In the genomic region with DNA sequence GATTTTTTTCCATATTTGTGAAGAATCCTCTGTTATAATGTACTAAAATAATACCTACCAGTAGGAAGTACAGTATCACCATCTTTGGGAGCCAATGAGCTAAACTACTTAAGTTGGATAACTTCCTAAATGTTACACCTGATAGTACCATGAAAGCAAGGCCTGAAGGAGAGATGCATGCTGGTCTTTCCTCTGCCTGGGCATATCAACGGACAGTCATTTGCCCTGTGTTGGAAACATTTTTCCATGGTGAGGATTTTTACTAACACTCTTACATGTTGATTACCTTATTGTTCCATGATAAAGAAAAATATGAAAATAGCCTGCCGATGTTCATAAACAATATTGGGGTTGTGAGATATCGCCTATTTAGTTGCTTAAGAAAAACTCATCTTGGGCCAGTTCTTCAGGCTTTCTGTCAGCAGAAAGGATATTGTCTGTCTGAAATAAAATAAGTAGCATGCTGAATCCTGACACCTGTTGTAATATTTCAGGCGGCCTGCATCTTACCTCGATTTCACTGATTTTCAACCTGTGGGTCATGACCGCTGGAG, we compare ENCODE assay signal across 16 mouse cellular contexts. TPM values are rescaled to one million over a fixed set of nuclear protein-coding genes. Genes with fewer than 3 reads are reported as not detected.
DNase-seq lines count a peak whose midpoint lies in the region; ATAC-seq and TF ChIP-seq lines count a peak whose summit lies in the region.
"Had no signal": no experiment of that assay in that cellular context is flagged by ENCODE, and none has a peak within 500 bp of the region (broad histone marks: within the 10 kb centered on the region; RNA-seq: fewer than 3 reads in every experiment).

No protein-coding gene starts in this region.

- peak overlapping the region; percentile 67; the same call in 1 of the 2 replicates for H3K27ac ChIP-seq in spleen, adult 2 months (ENCODE audit: insufficient read depth, low read length)
- 0 out of 2 replicates have a peak overlapping the region, but pooled peaks have one; percentile 52 for H3K27ac ChIP-seq in MEL (ENCODE audit: control insufficient read depth, low read depth, low read length)
- H3K27ac ChIP-seq in brown adipose tissue, adult 24 weeks (replicated peaks; ENCODE audit: low read depth, low read length), result 0 out of 2 replicates have a peak overlapping the region, but pooled peaks have one; percentile 37
- H3K27ac ChIP-seq in intestine, embryonic 16.5 days (ENCODE audit: low read length), result no peak overlapping the region

- 62% methylated on average over 6 of the region's 6 CpGs for WGBS in spleen, adult 2 months
- 93% methylated on average over 6 of the region's 6 CpGs for WGBS in intestine, embryonic 16.5 days

- H3K27me3 ChIP-seq in spleen, adult 2 months (ENCODE audit: control insufficient read depth, insufficient read depth, low read length), result no peaks in the 10 kb centered on the region
- no peaks in the 10 kb centered on the region for H3K27me3 ChIP-seq in MEL (ENCODE audit: control insufficient read depth in 1 of 2, insufficient read depth in 2 of 2, low read length in 2 of 2)
- no peaks in the 10 kb centered on the region for H3K27me3 ChIP-seq in intestine, embryonic 16.5 days (replicated peaks; ENCODE audit: control insufficient read depth, insufficient read depth, low read length)
- H3K27me3 ChIP-seq: heart, embryonic 12.5 days; hindbrain, embryonic 15.5 days; liver, embryonic 12.5 days; megakaryocyte, embryonic 14.5 days; neural tube, embryonic 15.5 days had no signal

- H3K36me3 ChIP-seq in spleen, adult 2 months (ENCODE audit: control insufficient read depth, insufficient read depth, low read length), result peaks cover 9% of the 10 kb centered on the region
- H3K36me3 ChIP-seq in MEL (ENCODE audit: control insufficient read depth in 1 of 2, insufficient read depth in 2 of 2, low read length in 2 of 2), result peaks cover 0 to 25% of the 10 kb centered on the region in 2 experiments; a peak in 2 of 4 replicates
- H3K36me3 ChIP-seq in intestine, embryonic 16.5 days (ENCODE audit: control insufficient read depth, insufficient read depth, low read length), result no peaks in the 10 kb centered on the region
- H3K36me3 ChIP-seq: heart, embryonic 12.5 days; hindbrain, embryonic 15.5 days; liver, embryonic 12.5 days; neural tube, embryonic 15.5 days had no signal

- H3K4me1 ChIP-seq in spleen, adult 2 months (ENCODE audit: control insufficient read depth, insufficient read depth, insufficient read length), result peaks cover 47% of the 10 kb centered on the region
- peaks cover 11 to 17% of the 10 kb centered on the region in 2 experiments for H3K4me1 ChIP-seq in MEL (ENCODE audit: control insufficient read depth in 1 of 2, insufficient read depth in 2 of 2, low read length in 2 of 2)
- H3K4me1 ChIP-seq in brown adipose tissue, adult 24 weeks (ENCODE audit: control insufficient read depth, insufficient read depth, insufficient read length, low read length), result no peaks in the 10 kb centered on the region
- no peaks in the 10 kb centered on the region for H3K4me1 ChIP-seq in intestine, embryonic 16.5 days (ENCODE audit: control insufficient read depth, insufficient read depth, low read length)

- TF ChIP-seq CTCF in spleen, adult 2 months (IDR thresholded peaks at IDR 0.05; ENCODE audit: extremely low read depth, insufficient read depth, insufficient read length, insufficient replicate concordance), result no peak
- no peak for TF ChIP-seq CTCF in MEL (IDR thresholded peaks at IDR 0.05 in 2 of 3, conservative IDR thresholded peaks at IDR 0.05 in 1 of 3; ENCODE audit: control insufficient read depth in 1 of 3, insufficient read depth in 1 of 3, low read depth in 2 of 3, low read length in 3 of 3, poor library complexity in 1 of 3, severe bottlenecking in 1 of 3)

- no peak for TF ChIP-seq EP300 in MEL (IDR thresholded peaks at IDR 0.05; ENCODE audit: low read depth in 1 of 2, low read length in 2 of 2)

- ATAC-seq in intestine, embryonic 16.5 days, result no peak

- no peak for DNase-seq in spleen, adult 2 months (ENCODE audit: low read depth in 1 of 2, low spot score in 2 of 2)
- DNase-seq in spleen, postnatal 4 days (ENCODE audit: low spot score in 2 of 2), result no peak
- peak; percentile 47 for DNase-seq in MEL (ENCODE audit: low read depth, low spot score)
- DNase-seq in naive thymus-derived CD4-positive, alpha-beta T cell, adult 2 months (ENCODE audit: low read depth), result peak; percentile 66
- DNase-seq in MN1 (ENCODE audit: low spot score), result no peak
- DNase-seq: cerebellum, adult 11-12 months; cerebellum, adult 9-11 months had no signal

- H3K9ac ChIP-seq in MEL (ENCODE audit: control insufficient read depth, low read depth, low read length, poor library complexity, severe bottlenecking), result no peak overlapping the region; the same call in 1 of the 2 replicates
- no peak overlapping the region for H3K9ac ChIP-seq in intestine, embryonic 16.5 days (ENCODE audit: low read depth, low read length)
- H3K9ac ChIP-seq: heart, embryonic 12.5 days; liver, embryonic 12.5 days; liver, postnatal 0 days had no signal

- H3K4me2 ChIP-seq in intestine, embryonic 16.5 days (ENCODE audit: low read depth, low read length), result no peak overlapping the region

- H3K79me2 ChIP-seq in MEL (ENCODE audit: control insufficient read depth, insufficient read depth, low read length, poor library complexity), result no peaks in the 10 kb centered on the region

- TF ChIP-seq POLR2A in spleen, adult 2 months (IDR thresholded peaks at IDR 0.05; ENCODE audit: low read depth, low read length), result no peak
- TF ChIP-seq POLR2A in MEL (IDR thresholded peaks at IDR 0.05; ENCODE audit: control insufficient read depth in 1 of 2, insufficient read depth in 1 of 2, low read depth in 1 of 2, low read length in 2 of 2, poor library complexity in 1 of 2), result no peak

- no peaks in the 10 kb centered on the region for H3K9me3 ChIP-seq in MEL (replicated peaks; ENCODE audit: insufficient read depth, low read length)
- H3K9me3 ChIP-seq in intestine, embryonic 16.5 days (ENCODE audit: control insufficient read depth, low read length), result no peaks in the 10 kb centered on the region
- H3K9me3 ChIP-seq: heart, embryonic 12.5 days; hindbrain, embryonic 15.5 days; liver, embryonic 12.5 days; megakaryocyte, embryonic 14.5 days; neural tube, embryonic 15.5 days had no signal

- TF ChIP-seq RAD21 in MEL (IDR thresholded peaks at IDR 0.05; ENCODE audit: low read depth, low read length), result no peak

- H3K4me3 ChIP-seq in spleen, adult 2 months (ENCODE audit: extremely low read depth, insufficient read depth, insufficient read length), result no peak overlapping the region
- H3K4me3 ChIP-seq in MEL (ENCODE audit: control insufficient read depth in 1 of 2, insufficient read depth in 1 of 2, low read depth in 2 of 2, low read length in 2 of 2), result peak overlapping the region in 1 of 2 experiments; percentile 39; a peak in 2 of 4 replicates
- H3K4me3 ChIP-seq in brown adipose tissue, adult 24 weeks (ENCODE audit: insufficient read depth, low read depth, low read length), result no peak overlapping the region
- no peak overlapping the region for H3K4me3 ChIP-seq in intestine, embryonic 16.5 days (ENCODE audit: low read length)
- H3K4me3 ChIP-seq: erythroblast, embryonic 14.5 days had no signal

TF ChIP-seq in MEL, 35 proteins besides CTCF, POLR2A, EP300 and RAD21:
- TF ChIP-seq NRF1 (IDR thresholded peaks at IDR 0.05; ENCODE audit: insufficient read depth, low read depth, low read length, poor library complexity, severe bottlenecking) (no peak), UBTF (IDR thresholded peaks at IDR 0.05; ENCODE audit: borderline replicate concordance, insufficient read depth, low read depth, low read length) (no peak), MAX (IDR thresholded peaks at IDR 0.05; ENCODE audit: low read length) (no peak), SMC3 (IDR thresholded peaks at IDR 0.05; ENCODE audit: low read depth, low read length) (no peak)
TF ChIP-seq in MEL: peak in this region for 0.

RNA-seq across cellular contexts. Expression of gene Ptprc, which starts 38.4 kb away (rescaled TPM):
- polyA plus RNA-seq in spleen, adult 2 months (2012; rRNA removed), result 239 and 294 TPM in 2 replicates
- total RNA-seq in MEL (2012; rRNA removed), result 15.1 and 17.7 TPM in 2 replicates
- 10 to 100 TPM in 1 of 2 experiments, not detected in 1; 13.1 TPM for polyA plus RNA-seq in MEL (2012; ENCODE audit: insufficient read depth in 1 of 2, insufficient read length in 2 of 2, low read depth in 1 of 2, low replicate concordance in 2 of 2, missing spikeins in 1 of 2)
- polyA plus RNA-seq in brown adipose tissue, adult 24 weeks (2012; ENCODE audit: insufficient read depth, insufficient read length, missing spikeins), result 4.7 and 6.1 TPM in 2 replicates
- 4.8 and 5.1 TPM in 2 replicates for polyA plus RNA-seq in intestine, embryonic 16.5 days (2015; fragmentation: Nextera tagmentation; extraction: Ambion mirVana)
- polyA plus RNA-seq: erythroblast, embryonic 14.5 days had no signal

Comparison
In these comparisons a context has a peak if more than half of its experiments do, and no peak if none do; other contexts are left out.
1. DNase-seq: peak in MEL (single experiment) and naive thymus-derived CD4-positive, alpha-beta T cell, adult 2 months (single experiment); none in spleen, adult 2 months (0 of 2), spleen, postnatal 4 days (0 of 2) and MN1 (single experiment).
2. RNA of gene Ptprc, which starts 38.4 kb away (polyA plus RNA-seq): 239 to 294 TPM in spleen, adult 2 months; 13.1 TPM in MEL, 4.7 to 6.1 TPM in brown adipose tissue, adult 24 weeks and 4.8 to 5.1 TPM in intestine, embryonic 16.5 days; every median in the first group is over 10 times any median in the second.